Mouse (Mus musculus) granulocyte monocyte progenitor cell, adult 5-6 weeks (primary cell): ENCODE data around the gene Flnb. TPM values are rescaled to one million over a fixed set of nuclear protein-coding genes. Genes with fewer than 3 reads are reported as not detected.

ENCODE experiments used
- ATAC-seq: replicated peaks from 2 replicates; pipeline ENCODE4 v1.8.0; 2016; ENCODE audit warnings: mild to moderate bottlenecking, moderate TSS enrichment, inconsistent platforms; ENCODE audit not compliant: poor library complexity, severe bottlenecking
- total RNA-seq, 2 experiments: library from RNA; stranded (forward) in 1 of 2; stranded (reverse) in 1 of 2; fragments of 200-712, 200-1000 nt in 1 of 2; fragments of >200 nt in 1 of 2; fragmentation: Nextera tagmentation in 1 of 2; gene quantifications; 2 replicates each; pipeline ENCODE4 v1.2.3; 2014 to 2017

Flnb gene
- total RNA-seq, 2 experiments from 2014 or later, result 20.8 to 30.2 TPM

DNA sequence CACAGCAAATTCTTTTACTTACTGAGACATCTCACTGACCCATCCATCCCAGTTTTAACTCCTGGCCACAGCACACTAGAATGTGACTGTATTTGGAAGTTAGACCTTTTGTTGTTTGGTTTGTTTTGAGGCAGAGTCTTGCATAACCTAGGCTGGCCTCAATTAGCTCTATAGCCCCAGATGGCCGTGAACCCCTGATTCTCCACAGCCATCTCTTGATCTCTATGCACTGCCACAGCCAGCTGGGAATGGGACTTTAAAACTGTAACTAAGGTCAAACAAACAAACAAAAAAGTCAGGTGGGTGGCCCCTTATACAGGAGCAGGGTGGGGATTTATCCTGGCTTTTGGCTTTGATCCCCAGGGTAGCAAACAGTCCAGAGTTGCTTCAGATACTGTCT is 156.9 kb downstream of the Flnb start:
- no peak for ATAC-seq

DNA sequence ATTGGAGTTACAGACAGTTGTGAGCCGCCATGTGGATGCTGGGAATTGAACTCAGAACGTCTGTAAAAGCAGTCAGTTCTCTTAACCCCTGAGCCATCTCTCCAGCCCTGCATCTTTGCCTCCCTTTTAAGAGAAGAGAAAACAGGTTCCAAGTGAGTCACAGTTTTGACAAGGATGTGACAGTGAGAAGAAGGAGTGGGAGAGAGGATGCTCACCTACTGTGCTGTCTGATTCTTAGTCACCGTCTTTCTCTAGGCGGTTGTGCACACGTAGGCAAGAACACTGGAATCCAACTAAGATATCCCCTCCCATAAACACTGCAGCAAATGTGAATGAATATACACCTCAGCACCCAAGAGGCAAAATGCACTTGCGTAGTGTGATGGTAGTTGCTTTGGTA is 157.4 kb downstream of the Flnb start:
- ATAC-seq, result no peak

DNA sequence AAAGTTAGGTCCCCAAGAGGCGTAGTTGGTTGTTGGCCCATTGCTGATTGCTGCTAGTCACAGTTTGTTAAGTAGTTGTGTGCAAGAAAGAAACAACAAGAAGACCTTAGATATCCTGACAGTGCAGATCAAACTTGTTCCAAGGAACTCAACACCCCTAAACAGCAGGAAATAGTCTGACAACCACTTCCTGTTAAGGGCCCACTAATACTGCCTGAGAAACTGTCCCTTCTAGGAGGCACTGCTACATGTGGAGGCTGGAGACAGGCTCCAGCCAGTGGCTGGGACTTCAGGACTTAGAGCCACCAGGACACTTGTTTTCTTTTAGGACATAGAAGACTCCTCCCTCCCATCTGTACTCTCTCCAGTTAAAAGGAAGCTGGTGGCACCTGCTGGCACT is 159.7 kb downstream of the Flnb start:
- ATAC-seq, result peak; percentile 54

DNA sequence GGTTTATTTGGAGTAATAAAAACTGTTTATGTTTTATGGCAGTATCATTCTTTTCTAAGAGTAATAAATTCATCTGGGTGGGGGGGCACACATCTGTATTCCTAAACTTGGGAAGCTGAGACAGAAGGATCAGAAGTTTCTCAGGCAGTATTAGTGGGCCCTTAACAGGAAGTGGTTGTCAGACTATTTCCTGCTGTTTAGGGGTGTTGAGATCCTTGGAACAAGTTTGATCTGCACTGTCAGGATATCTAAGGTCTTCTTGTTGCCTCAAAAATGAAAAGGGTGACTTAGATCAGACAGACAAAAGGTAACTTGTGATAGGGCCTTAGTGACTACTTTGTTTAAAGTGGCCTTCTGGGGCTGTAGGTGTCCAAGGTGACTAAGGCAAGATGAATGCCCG is 160.4 kb downstream of the Flnb start:
- ATAC-seq, result no peak

DNA sequence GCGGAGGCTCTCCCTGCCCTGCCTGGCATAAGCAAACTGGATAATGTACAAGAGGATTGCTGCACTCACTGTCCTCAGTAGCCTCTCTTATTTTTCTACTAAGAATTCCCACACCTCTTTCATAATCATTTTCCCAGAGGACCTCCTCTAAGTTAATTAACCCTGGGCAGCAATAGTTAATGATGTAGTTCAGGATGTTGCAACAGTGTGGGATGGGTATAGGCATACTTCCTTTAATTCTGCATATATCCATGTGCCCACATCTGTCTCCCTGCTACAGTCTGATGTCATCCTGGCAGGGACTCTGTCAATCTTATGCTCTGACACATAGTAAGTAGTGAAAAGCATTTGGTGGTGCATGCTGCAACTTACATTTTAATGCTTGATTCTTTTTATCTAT is 163.5 kb downstream of the Flnb start:
- peak; percentile 89 for ATAC-seq

DNA sequence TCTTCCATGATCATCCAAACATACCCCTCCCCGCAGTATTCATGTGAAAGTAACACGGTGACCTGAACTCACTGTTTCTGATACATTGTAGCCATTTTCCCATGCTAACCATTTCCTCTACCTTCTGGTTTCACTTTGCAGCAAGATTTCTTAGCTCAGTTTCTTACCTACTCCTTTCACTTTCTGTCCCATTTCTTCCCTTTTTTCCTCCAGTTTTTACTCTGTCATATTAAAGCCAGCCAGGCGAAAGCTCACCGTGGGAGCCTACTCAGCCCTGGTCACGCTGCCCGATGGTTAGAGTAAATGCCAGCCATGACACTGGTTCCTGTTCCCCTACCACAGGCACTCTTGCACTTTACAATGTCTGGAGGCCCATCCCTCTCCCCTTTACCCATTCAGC is 169.2 kb downstream of the Flnb start:
- peak; percentile 77 for ATAC-seq

DNA sequence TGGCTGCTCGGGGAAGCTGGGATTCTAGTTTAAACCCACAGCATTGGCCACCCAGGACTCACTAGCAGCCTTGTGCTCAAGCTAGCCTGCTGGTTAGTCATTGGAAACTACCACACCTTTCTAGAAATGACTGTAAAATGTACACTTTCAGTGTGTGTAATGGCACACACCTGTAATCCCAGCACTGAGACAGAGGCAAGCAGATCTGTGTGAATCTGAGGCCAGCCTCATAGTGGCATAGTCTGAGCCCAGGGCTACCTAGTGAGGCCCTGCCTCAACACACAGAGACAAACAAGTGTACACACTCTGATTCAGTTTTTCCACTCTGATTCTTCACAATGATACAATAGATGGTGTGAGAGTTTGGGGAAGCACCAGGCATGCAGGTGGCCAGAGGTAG is 171.6 kb downstream of the Flnb start:
- ATAC-seq, result no peak

DNA sequence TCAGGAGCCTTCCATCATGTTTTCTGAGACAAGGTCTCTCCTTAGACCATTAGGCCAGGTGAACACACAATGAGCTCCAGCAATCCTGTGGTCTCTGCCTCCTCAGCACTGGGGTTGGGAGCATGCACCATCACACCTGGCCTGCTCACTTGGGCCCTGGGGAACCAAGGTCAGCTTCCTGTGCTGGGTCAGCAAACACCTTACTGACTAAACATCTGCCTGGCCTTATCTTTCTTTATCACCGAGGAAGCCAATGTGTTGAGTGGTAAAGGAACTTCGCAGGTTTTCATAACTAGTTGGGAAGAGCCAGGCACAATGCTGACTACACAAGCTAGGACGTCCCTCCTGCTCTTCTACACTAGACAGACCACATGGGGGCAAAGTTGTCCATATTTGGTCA is 172.2 kb downstream of the Flnb start:
- ATAC-seq, result no peak

DNA sequence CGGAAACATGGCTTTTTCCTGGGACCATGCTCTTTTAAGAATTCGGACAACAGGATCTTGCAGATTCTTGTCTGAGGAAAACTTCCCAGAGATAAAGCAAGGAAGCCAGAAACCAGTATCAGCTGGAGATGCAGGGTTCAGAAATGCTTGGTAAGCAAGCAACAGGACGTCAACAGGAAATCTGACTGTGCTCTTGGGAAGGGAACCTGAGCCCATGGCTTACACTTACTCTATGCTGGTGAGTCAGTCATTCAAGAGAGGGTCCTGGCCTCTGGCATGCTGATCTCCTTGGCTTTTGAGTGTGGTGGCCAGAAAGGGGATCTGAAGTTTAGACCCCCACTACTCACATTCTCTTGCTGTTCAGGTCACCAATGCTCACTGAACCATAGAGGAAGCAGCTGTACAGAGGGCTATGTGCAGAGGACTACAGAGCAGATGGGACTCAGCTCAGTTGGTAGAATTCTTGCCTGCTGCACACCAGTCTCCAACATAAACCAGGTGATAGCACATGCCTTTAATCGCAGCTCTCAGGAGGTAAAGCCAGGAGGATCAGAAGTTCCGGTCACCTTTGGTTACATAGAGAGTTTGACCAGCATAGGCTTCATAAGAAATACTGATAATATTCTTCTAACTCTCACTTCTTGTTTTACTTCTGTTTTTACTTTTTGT is 173.5 kb downstream of the Flnb start:
- peak; percentile 8 for ATAC-seq

DNA sequence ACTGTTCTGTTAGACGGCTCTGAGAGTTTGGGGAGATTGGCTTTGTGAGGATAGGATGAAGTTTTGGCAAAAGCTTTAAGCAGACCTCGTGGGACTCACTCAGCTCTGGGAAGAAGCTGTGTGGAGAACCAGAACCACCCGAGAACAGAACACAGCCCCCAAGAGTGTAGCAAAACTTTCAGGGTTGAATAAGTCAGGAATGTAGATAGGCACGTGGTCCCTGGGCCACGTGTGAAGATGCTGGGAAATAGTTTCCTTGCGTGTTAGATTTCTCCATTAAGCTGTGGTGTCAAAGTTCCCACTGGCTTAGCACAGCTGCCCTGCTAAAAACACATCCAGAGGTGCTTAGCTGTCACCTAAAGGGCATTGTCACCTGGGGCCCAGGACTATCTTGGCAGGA is 174.4 kb downstream of the Flnb start:
- ATAC-seq, result no peak

DNA sequence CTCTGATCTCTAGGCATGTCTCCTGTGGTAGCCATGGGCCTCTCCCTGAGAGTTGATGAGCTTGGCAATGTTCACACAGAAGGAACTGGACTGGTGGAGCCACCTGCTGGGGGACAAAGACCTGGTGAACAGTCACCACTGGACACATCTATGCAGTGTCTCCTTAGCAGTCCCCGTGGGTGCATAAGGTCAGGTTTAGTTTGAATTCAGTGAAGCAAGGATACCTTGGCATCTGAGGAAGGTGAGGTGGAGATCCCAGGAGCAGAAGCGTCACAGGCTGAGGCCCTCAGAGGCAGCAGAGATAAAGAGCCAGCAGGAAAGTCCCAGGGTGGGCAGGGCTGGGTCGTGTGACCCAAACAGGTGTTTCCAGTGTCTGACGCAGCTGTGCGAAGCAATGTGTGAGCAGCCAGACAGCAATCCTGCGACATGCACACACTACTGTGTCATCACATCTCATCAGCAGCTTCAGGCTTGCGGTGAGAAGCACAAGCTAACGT is 176.6 kb downstream of the Flnb start, which contains the start of gene Dnase1l3:
Gene Dnase1l3, minus strand, starts transcription at position 303 of the 497 bp plus-strand sequence.
- peak; percentile 39 for ATAC-seq

DNA sequence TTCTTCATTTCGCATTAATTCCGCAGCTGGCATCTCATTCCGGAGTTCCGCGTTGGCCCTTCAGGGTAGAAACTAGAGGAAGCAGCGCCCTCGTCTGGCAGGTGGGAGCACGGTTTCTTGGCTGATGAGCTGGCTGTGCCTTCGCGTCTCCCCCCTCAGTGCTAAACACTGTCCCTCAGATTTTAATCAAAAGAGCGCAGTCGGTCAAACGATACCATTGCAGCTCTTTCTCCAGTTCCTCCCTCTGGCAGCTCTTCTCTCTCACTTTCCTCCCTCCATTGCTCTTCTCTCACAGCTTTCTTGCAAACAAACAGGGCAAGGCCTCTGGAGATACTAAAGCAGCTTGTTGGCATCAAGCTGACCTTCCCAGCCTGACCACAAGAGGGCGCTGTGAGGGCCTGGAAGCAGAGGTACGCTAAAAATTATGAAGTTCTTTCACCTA is 179.5 kb downstream of the Flnb start:
- peak; percentile 74 for ATAC-seq

DNA sequence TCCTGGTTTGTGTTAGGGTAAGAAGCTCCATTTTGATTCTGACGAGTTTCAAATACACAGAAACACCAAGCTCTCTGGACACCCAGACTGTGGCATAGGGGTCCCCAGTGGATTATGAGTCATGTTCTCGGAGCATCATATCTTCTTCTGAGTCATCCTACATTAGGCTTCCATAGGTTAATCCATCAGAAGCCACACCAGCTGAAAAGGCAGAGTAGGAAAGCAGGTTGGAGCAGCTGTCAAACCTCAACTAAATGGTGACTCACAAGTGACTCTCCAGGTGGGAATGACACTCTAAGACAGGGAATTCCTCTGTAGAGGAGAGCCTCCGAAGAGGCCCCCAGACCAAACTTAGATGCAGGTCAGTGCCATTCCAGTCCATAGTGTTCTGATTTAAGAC is 181.3 kb downstream of the Flnb start:
- ATAC-seq, result no peak

DNA sequence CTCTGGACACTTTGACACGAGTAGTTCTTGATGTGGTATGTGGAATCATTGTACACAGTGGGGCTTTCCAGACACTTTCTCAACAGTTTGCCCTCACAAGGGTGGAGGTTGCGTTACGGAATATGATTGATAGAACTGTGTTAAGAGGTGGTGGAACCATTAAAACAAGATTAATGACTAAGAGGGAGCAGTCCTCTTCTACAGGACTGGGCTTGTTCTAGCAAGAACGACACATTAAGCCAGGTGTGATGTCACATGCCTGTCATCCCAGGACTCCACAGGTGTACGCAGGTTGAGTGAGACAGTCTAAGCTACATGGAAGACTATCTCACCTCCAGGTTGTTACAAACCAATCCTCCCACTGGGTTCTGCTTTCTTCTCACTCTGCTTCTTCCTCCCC is 181.7 kb downstream of the Flnb start:
- no peak for ATAC-seq

DNA sequence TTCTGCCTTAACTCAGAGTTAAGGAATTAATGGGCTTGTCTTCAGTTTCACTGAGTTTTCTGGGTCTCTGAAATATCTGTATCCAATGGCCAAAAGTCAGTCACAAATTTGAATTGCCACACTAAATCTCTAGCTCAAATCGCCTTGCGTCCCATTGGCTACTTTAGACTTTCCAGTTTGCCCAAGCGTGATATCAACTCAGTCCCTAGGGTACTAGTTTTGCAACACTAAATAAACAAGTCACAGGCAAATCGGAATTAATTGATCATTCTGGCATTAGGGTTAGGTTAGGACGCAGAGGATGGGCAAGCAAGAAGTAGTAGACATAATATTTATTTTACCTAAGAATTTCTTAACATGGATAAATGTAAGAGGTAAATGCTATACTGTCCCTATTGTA is 182.5 kb downstream of the Flnb start:
- no peak for ATAC-seq

Other genes with a start within 250 kb of the Flnb start
- gene Gm3558, start 249.4 kb upstream of the Flnb start, total RNA-seq (2014; fragmentation: Nextera tagmentation), result not detected in 2 replicates
- gene Gm3558, start 249.4 kb upstream of the Flnb start, total RNA-seq (2017), result 0.62 TPM in 1 of 2 replicates, not detected in the other
- gene Gm10338, start 222.4 kb upstream of the Flnb start, total RNA-seq (2014; fragmentation: Nextera tagmentation), result not detected in 2 replicates
- not detected in 2 replicates for gene Gm10338, start 222.4 kb upstream of the Flnb start, total RNA-seq (2017)
- gene Gm10128, start 174.0 kb upstream of the Flnb start, total RNA-seq (2014; fragmentation: Nextera tagmentation), result not detected in 2 replicates
- not detected in 2 replicates for gene Gm10128, start 174.0 kb upstream of the Flnb start, total RNA-seq (2017)
- not detected in 2 replicates for gene Gm26661, start 26.4 kb upstream of the Flnb start, total RNA-seq (2014; fragmentation: Nextera tagmentation)
- not detected in 2 replicates for gene Gm26661, start 26.4 kb upstream of the Flnb start, total RNA-seq (2017)
- not detected in 2 replicates for gene Gm45521, start 139.3 kb downstream of the Flnb start, total RNA-seq (2014; fragmentation: Nextera tagmentation)
- gene Gm45521, start 139.3 kb downstream of the Flnb start, total RNA-seq (2017), result not detected in 2 replicates
- gene Dnase1l3, start 176.6 kb downstream of the Flnb start, total RNA-seq (2014; fragmentation: Nextera tagmentation), result 0.15 TPM in 1 of 2 replicates, not detected in the other
- not detected in 2 replicates for gene Dnase1l3, start 176.6 kb downstream of the Flnb start, total RNA-seq (2017)
- not detected in 2 replicates for gene Abhd6, start 184.9 kb downstream of the Flnb start, total RNA-seq (2014; fragmentation: Nextera tagmentation)
- gene Abhd6, start 184.9 kb downstream of the Flnb start, total RNA-seq (2017), result 1.5 TPM in 1 of 2 replicates, not detected in the other